Mouse (Mus musculus) heart, postnatal 0 days (tissue): ENCODE results near the gene Spsb1. TPM values are rescaled to one million over a fixed set of nuclear protein-coding genes. Genes with fewer than 3 reads are reported as not detected.

ENCODE experiments used
- ATAC-seq: fragments of 200-750 bp; cut with Nextera tagmentation; 2 replicates; pipeline ENCODE4 v1.8.0; 2017; ENCODE audit warnings: low read depth, moderate number of reproducible peaks, moderate library complexity; ENCODE audit not compliant: insufficient read depth
- DNase-seq: peaks from one replicate; pipeline ENCODE4 v3.0.0-alpha.2; 2016; ENCODE audit warnings: low spot score
- H3K27ac ChIP-seq: fragments of 300-500 bp; sonication (generic); 2 replicates; pipeline ENCODE4 v1.5.1; 2014; ENCODE audit warnings: low read depth, mild to moderate bottlenecking
- H3K27me3 ChIP-seq: fragments of 300-500 bp; sonication (generic); 2 replicates; pipeline ENCODE4 v1.6.1; 2014; ENCODE audit warnings: low read length, mixed read lengths; ENCODE audit not compliant: control insufficient read depth, insufficient read depth
- H3K36me3 ChIP-seq: fragments of 300-500 bp; sonication (generic); replicated peaks from 2 replicates; pipeline ENCODE4 v1.6.1; 2014; ENCODE audit warnings: low read length, mixed read lengths; ENCODE audit not compliant: control insufficient read depth, insufficient read depth
- H3K4me1 ChIP-seq: fragments of 300-500 bp; sonication (generic); 2 replicates; pipeline ENCODE4 v1.6.1; 2014; ENCODE audit warnings: antibody characterized with exemption; ENCODE audit not compliant: control insufficient read depth, insufficient read depth
- H3K4me2 ChIP-seq: fragments of 300-500 bp; sonication (generic); 2 replicates; pipeline ENCODE4 v1.6.1; 2014; ENCODE audit warnings: low read depth, mild to moderate bottlenecking, low read length, moderate library complexity
- H3K4me3 ChIP-seq: fragments of 300-500 bp; sonication (generic); 2 replicates; pipeline ENCODE4 v1.5.1; 2014; ENCODE audit warnings: low read depth, low read length
- H3K9ac ChIP-seq: fragments of 300-500 bp; sonication (generic); replicated peaks from 2 replicates; pipeline ENCODE4 v1.6.1; 2014; ENCODE audit warnings: low read depth, low read length, mixed read lengths
- H3K9me3 ChIP-seq: fragments of 300-500 bp; sonication (generic); replicated peaks from 2 replicates; pipeline ENCODE4 v1.6.1; 2016; ENCODE audit warnings: low read length; ENCODE audit not compliant: control insufficient read depth
- CTCF ChIP-seq: IDR thresholded peaks from 2 replicates; pipeline ENCODE4 v1.5.1; 2016; ENCODE audit warnings: antibody characterized with exemption, control low read depth, low read depth
- EP300 ChIP-seq: IDR thresholded peaks from 2 replicates; pipeline ENCODE4 v1.6.1; 2016; ENCODE audit warnings: antibody characterized with exemption, low read depth
- WGBS: fragments of 180-500 bp; shearing (Covaris S2); extraction: QIAGEN DNeasy Blood & Tissue Kit; methylation state at CpG from one replicate; pipeline ENCODE4 v1.1.7; 2014; 5-methylcytosine and 5-hydroxymethylcytosine counted together
- polyA plus RNA-seq: library from polyadenylated mRNA; unstranded; fragments of >200 nt; fragmentation: Nextera tagmentation; extraction: Ambion mirVana; gene quantifications from 2 replicates; pipeline ENCODE4 v1.2.1, GENCODE M21; 2015
- total RNA-seq: library from RNA; depleted of rRNA; stranded (reverse); fragments of >200 nt; gene quantifications from 2 replicates; pipeline ENCODE4 v1.2.3, GENCODE M21; 2014; ENCODE audit warnings: low replicate concordance

Gene Spsb1
- total and polyA plus RNA-seq, 2 experiments from 2014 or later: 13.2 to 15.2 TPM

GRCm38 (mm10) chr4:149965672-149966071, 10.8 kb upstream of the Spsb1 start:
- Histone ChIP-seq H3K9me3 (no peaks in the 10 kb centered on the region), H3K4me3 (no peak overlapping the region), H3K9ac (no peak overlapping the region), H3K27ac (no peak overlapping the region), H3K4me1 (peaks cover 13% of the 10 kb centered on the region; the same call in 1 of the 2 replicates), H3K27me3 (0 out of 2 replicates have a peak, but pooled peaks cover 4% of the 10 kb centered on the region), H3K36me3 (no peaks in the 10 kb centered on the region), H3K4me2 (no peak overlapping the region)
- no peak for ATAC-seq
- TF ChIP-seq EP300 (no peak), CTCF (no peak)
- 74% methylated on average over 6 of the region's 6 CpGs for WGBS
- DNase-seq: no peak

- Histone ChIP-seq H3K4me2 (no peak overlapping the region), H3K27ac (no peak overlapping the region), H3K4me3 (no peak overlapping the region), H3K27me3 (no peaks in the 10 kb centered on the region), H3K36me3 (no peaks in the 10 kb centered on the region), H3K9ac (no peak overlapping the region), H3K9me3 (no peaks in the 10 kb centered on the region), H3K4me1 (peaks cover 13% of the 10 kb centered on the region; the same call in 1 of the 2 replicates)
- ATAC-seq: no peak
- TF ChIP-seq CTCF: no peak
- no peak for TF ChIP-seq EP300
- DNase-seq: no peak
- WGBS: 77% methylated on average over 6 of the region's 6 CpGs
These were observed 10.4 kb upstream of the Spsb1 start for GRCm38 (mm10) chr4:149965242-149965641.

GRCm38 (mm10) chr4:149964770-149965169, 9.9 kb upstream of the Spsb1 start:
- WGBS: 68% methylated on average over 3 of the region's 3 CpGs
- H3K4me3 ChIP-seq: no peak overlapping the region

GRCm38 (mm10) chr4:149964285-149964684, 9.4 kb upstream of the Spsb1 start:
- Histone ChIP-seq H3K9ac (no peak overlapping the region), H3K36me3 (no peaks in the 10 kb centered on the region), H3K27ac (no peak overlapping the region), H3K27me3 (no peaks in the 10 kb centered on the region), H3K4me3 (no peak overlapping the region), H3K9me3 (no peaks in the 10 kb centered on the region), H3K4me1 (peaks cover 13% of the 10 kb centered on the region; the same call in 1 of the 2 replicates), H3K4me2 (no peak overlapping the region)
- TF ChIP-seq CTCF: no peak
- TF ChIP-seq EP300: no peak
- DNase-seq (no peak), ATAC-seq (no peak)
- WGBS: 71% methylated on average over 8 of the region's 8 CpGs

More at GRCm38 (mm10) chr4:149964770-149965169, 9.9 kb upstream of the Spsb1 start:
- no peaks in the 10 kb centered on the region for H3K27me3 ChIP-seq
- no peak for TF ChIP-seq EP300
- no peak for TF ChIP-seq CTCF
- DNase-seq (no peak), ATAC-seq (no peak)
- H3K9ac ChIP-seq: no peak overlapping the region
- H3K4me1 ChIP-seq: peaks cover 13% of the 10 kb centered on the region; the same call in 1 of the 2 replicates
- H3K27ac ChIP-seq: no peak overlapping the region
- H3K36me3 ChIP-seq: no peaks in the 10 kb centered on the region
- no peaks in the 10 kb centered on the region for H3K9me3 ChIP-seq
- H3K4me2 ChIP-seq: no peak overlapping the region

GRCm38 (mm10) chr4:149960391-149960790, 5.5 kb upstream of the Spsb1 start:
- no peak for TF ChIP-seq CTCF
- TF ChIP-seq EP300: no peak
- no peak overlapping the region for H3K4me2 ChIP-seq
- H3K4me3 ChIP-seq: no peak overlapping the region
- H3K36me3 ChIP-seq: no peaks in the 10 kb centered on the region
- DNase-seq (no peak), ATAC-seq (no peak)
- 82% methylated on average over 7 of the region's 7 CpGs for WGBS
- H3K9ac ChIP-seq: no peak overlapping the region
- 0 out of 2 replicates have a peak, but pooled peaks cover 10% of the 10 kb centered on the region for H3K4me1 ChIP-seq
- H3K27me3 ChIP-seq: no peaks in the 10 kb centered on the region; the same call in 1 of the 2 replicates
- H3K27ac ChIP-seq: no peak overlapping the region
- no peaks in the 10 kb centered on the region for H3K9me3 ChIP-seq

GRCm38 (mm10) chr4:149959816-149960215, 5.0 kb upstream of the Spsb1 start:
- Histone ChIP-seq H3K4me1 (0 out of 2 replicates have a peak, but pooled peaks cover 7% of the 10 kb centered on the region), H3K9me3 (no peaks in the 10 kb centered on the region), H3K4me2 (no peak overlapping the region), H3K9ac (no peak overlapping the region), H3K4me3 (no peak overlapping the region), H3K27ac (no peak overlapping the region), H3K36me3 (no peaks in the 10 kb centered on the region), H3K27me3 (no peaks in the 10 kb centered on the region; the same call in 1 of the 2 replicates)
- TF ChIP-seq EP300 (no peak), CTCF (no peak)
- 46% methylated on average over 10 of the region's 10 CpGs for WGBS
- no peak for ATAC-seq
- no peak for DNase-seq
